Mouse (Mus musculus) heart, postnatal 10 days (tissue): Measurements from ENCODE around the gene Pcnx2. TPM values are rescaled to one million over a fixed set of nuclear protein-coding genes. Genes with fewer than 3 reads are reported as not detected.
A peak's percentile ranks its signal among the peaks of the same experiment; 100 is the strongest.

ENCODE experiments used
- DNase-seq, 2 experiments: peaks; one replicate each; pipeline ENCODE4 v3.0.0; 2021
- intact Hi-C: fragments of 180-260 bp; cut with DNase I; formaldehyde crosslinking; loops from one replicate; pipeline ENCODE4 v1.15.1; 2025
- total RNA-seq, 2 experiments: library from RNA; stranded (reverse); gene quantifications; 2 replicates each; pipeline ENCODE4 v1.2.3; 2021

Pcnx2 gene
- total RNA-seq, 2 experiments from 2014 or later: 0.45 TPM

GRCm38 (mm10) chr8:125842158-125842557, 56.0 kb downstream of the Pcnx2 start:
- intact Hi-C loops: no loop called here
- no peak for DNase-seq

GRCm38 (mm10) chr8:125824688-125825087, 73.4 kb downstream of the Pcnx2 start:
- intact Hi-C loops: no loop called here
- DNase-seq: no peak

GRCm38 (mm10) chr8:125823719-125824118, 74.4 kb downstream of the Pcnx2 start:
- intact Hi-C loops: no loop called here
- no peak for DNase-seq

- DNase-seq: no peak
- intact Hi-C loops: no loop called here
Measured at GRCm38 (mm10) chr8:125822065-125822464, 76.1 kb downstream of the Pcnx2 start.

- intact Hi-C loops: no loop called here
Measured at GRCm38 (mm10) chr8:125819797-125820196, 78.3 kb downstream of the Pcnx2 start.

GRCm38 (mm10) chr8:125818796-125819195, 79.3 kb downstream of the Pcnx2 start:
- no peak for DNase-seq
- intact Hi-C loops: no loop called here

More at GRCm38 (mm10) chr8:125819797-125820196, 78.3 kb downstream of the Pcnx2 start:
- DNase-seq: peak; percentile 20 to 40

GRCm38 (mm10) chr8:125816742-125817141, 81.4 kb downstream of the Pcnx2 start:
- intact Hi-C loops: no loop called here
- no peak for DNase-seq

GRCm38 (mm10) chr8:125808826-125809225, 89.3 kb downstream of the Pcnx2 start:
- intact Hi-C loops: no loop called here
- no peak for DNase-seq

- no peak for DNase-seq
- intact Hi-C loops: no loop called here
Measured at GRCm38 (mm10) chr8:125807905-125808310, 90.2 kb downstream of the Pcnx2 start.

- DNase-seq: no peak
- intact Hi-C loops: no loop called here
Measured at GRCm38 (mm10) chr8:125806459-125806858, 91.7 kb downstream of the Pcnx2 start.

- intact Hi-C loops: no loop called here
- no peak for DNase-seq
Measured at GRCm38 (mm10) chr8:125796970-125797369, 101.1 kb downstream of the Pcnx2 start.

GRCm38 (mm10) chr8:125795341-125795740, 102.8 kb downstream of the Pcnx2 start:
- peak; percentile 45 to 48 for DNase-seq
- intact Hi-C loops: no loop called here

GRCm38 (mm10) chr8:125792816-125793455, 105.2 kb downstream of the Pcnx2 start:
- DNase-seq: no peak
- intact Hi-C loops: no loop called here

- DNase-seq: no peak
- intact Hi-C loops: no loop called here
Measured at GRCm38 (mm10) chr8:125786886-125787285, 111.2 kb downstream of the Pcnx2 start.

GRCm38 (mm10) chr8:125782161-125782560, 116.0 kb downstream of the Pcnx2 start:
- DNase-seq: no peak
- intact Hi-C loops: no loop called here

GRCm38 (mm10) chr8:125779656-125780055, 118.5 kb downstream of the Pcnx2 start:
- DNase-seq: no peak
- intact Hi-C loops: no loop called here

GRCm38 (mm10) chr8:125778919-125779318, 119.2 kb downstream of the Pcnx2 start:
- no peak for DNase-seq
- intact Hi-C loops: no loop called here

GRCm38 (mm10) chr8:125777478-125778164, 120.5 kb downstream of the Pcnx2 start:
- intact Hi-C loops: no loop called here
- DNase-seq: no peak

- DNase-seq: no peak
- intact Hi-C loops: no loop called here
Measured at GRCm38 (mm10) chr8:125776800-125777199, 121.3 kb downstream of the Pcnx2 start.

GRCm38 (mm10) chr8:125776314-125776713, 121.8 kb downstream of the Pcnx2 start:
- DNase-seq: no peak
- intact Hi-C loops: no loop called here

GRCm38 (mm10) chr8:125775031-125775430, 123.1 kb downstream of the Pcnx2 start:
- intact Hi-C loops: no loop called here
- DNase-seq: no peak

GRCm38 (mm10) chr8:125773281-125773803, 124.8 kb downstream of the Pcnx2 start:
- intact Hi-C loops: no loop called here
- no peak for DNase-seq
